Mouse (Mus musculus) MEL (cell line): ENCODE measurements at regions not wholly inside any gene's neighbourhood (a gene's known extent, or its start where the extent isn't known, plus 50 kb on each side); places are given as distances from the start of the nearest gene placed in this dataset.

Experiments
- DNase-seq: peaks from one replicate; pipeline ENCODE4 v3.0.0; 2011; ENCODE audit warnings: low read depth, low spot score
- H3K27ac ChIP-seq: 2 replicates; pipeline ENCODE4 v1.5.1; 2012; ENCODE audit warnings: low read depth, mild to moderate bottlenecking, control low read depth, low read length, moderate library complexity; ENCODE audit not compliant: control insufficient read depth
- H3K27me3 ChIP-seq, 2 experiments: fragments of 150-350 bp in 1 of 2; sonication (generic) in 1 of 2; 2 replicates each; pipeline ENCODE4 v1.6.1; 2012; ENCODE audit warnings: low read length in 2 of 2, mild to moderate bottlenecking in 2 of 2, improper control_type of control experiment in 1 of 2, moderate library complexity in 1 of 2; ENCODE audit not compliant: insufficient read depth in 2 of 2, control insufficient read depth in 1 of 2
- H3K36me3 ChIP-seq, 2 experiments: 2 replicates each; pipeline ENCODE4 v1.6.1; 2012 to 2014; ENCODE audit warnings: low read length in 2 of 2, improper control_type of control experiment in 1 of 2, inconsistent platforms in 1 of 2, mild to moderate bottlenecking in 1 of 2; ENCODE audit not compliant: insufficient read depth in 2 of 2, control insufficient read depth in 1 of 2
- H3K4me1 ChIP-seq, 2 experiments: fragments of 150-350 bp in 1 of 2; sonication (generic) in 1 of 2; 2 replicates each; pipeline ENCODE4 v1.6.1; 2012; ENCODE audit warnings: low read length in 2 of 2, improper control_type of control experiment in 1 of 2, mild to moderate bottlenecking in 1 of 2; ENCODE audit not compliant: insufficient read depth in 2 of 2, control insufficient read depth in 1 of 2
- H3K4me3 ChIP-seq, 2 experiments: fragments of 150-350 bp in 1 of 2; sonication (generic) in 1 of 2; 2 replicates each; pipeline ENCODE4 v1.5.1; 2012; ENCODE audit warnings: low read depth in 2 of 2, low read length in 2 of 2, mild to moderate bottlenecking in 2 of 2, moderate library complexity in 2 of 2, control low read depth in 1 of 2, improper control_type of control experiment in 1 of 2; ENCODE audit not compliant: control insufficient read depth in 1 of 2, insufficient read depth in 1 of 2
- H3K79me2 ChIP-seq: 2 replicates; pipeline ENCODE4 v1.6.1; 2012; ENCODE audit warnings: mild to moderate bottlenecking, low read length, moderate library complexity; ENCODE audit not compliant: control insufficient read depth, poor library complexity, insufficient read depth
- H3K9ac ChIP-seq: 2 replicates; pipeline ENCODE4 v1.6.1; 2012; ENCODE audit warnings: low read depth, mild to moderate bottlenecking, control low read depth, low read length, moderate library complexity; ENCODE audit not compliant: control insufficient read depth, poor library complexity, severe bottlenecking
- H3K9me3 ChIP-seq: fragments of 150-350 bp; sonication (generic); replicated peaks from 2 replicates; pipeline ENCODE4 v1.6.1; 2012; ENCODE audit warnings: mild to moderate bottlenecking, low read length, improper control_type of control experiment, moderate library complexity; ENCODE audit not compliant: insufficient read depth
- CTCF ChIP-seq, 3 experiments: IDR thresholded peaks in 2 of 3; conservative IDR thresholded peaks in 1 of 3; 2 replicates each; pipeline ENCODE4 v1.5.1; 2011 to 2012; ENCODE audit warnings: low read length in 3 of 3, low read depth in 2 of 3, mild to moderate bottlenecking in 2 of 3, improper control_type of control experiment in 1 of 3, inconsistent platforms in 1 of 3, mixed read lengths in 1 of 3, moderate library complexity in 1 of 3; ENCODE audit not compliant: control insufficient read depth in 1 of 3, insufficient read depth in 1 of 3, poor library complexity in 1 of 3, severe bottlenecking in 1 of 3
- MAFK ChIP-seq: IDR thresholded peaks from 2 replicates; pipeline ENCODE4 v1.6.1; 2011; ENCODE audit warnings: low read depth, mild to moderate bottlenecking, low read length, improper control_type of control experiment, borderline replicate concordance
- MXI1 ChIP-seq: IDR thresholded peaks from 2 replicates; pipeline ENCODE4 v1.6.1; 2011; ENCODE audit warnings: mild to moderate bottlenecking, low read depth, low read length, improper control_type of control experiment
- MYB ChIP-seq: IDR thresholded peaks from 2 replicates; pipeline ENCODE4 v1.6.1; 2011; ENCODE audit warnings: mild to moderate bottlenecking, low read depth, low read length, improper control_type of control experiment
- NRF1 ChIP-seq: IDR thresholded peaks from 2 replicates; pipeline ENCODE4 v1.6.1; 2014; ENCODE audit warnings: low read depth, mild to moderate bottlenecking, inconsistent platforms, low read length, improper control_type of control experiment, moderate library complexity; ENCODE audit not compliant: poor library complexity, insufficient read depth, severe bottlenecking
- POLR2AphosphoS2 ChIP-seq: IDR thresholded peaks from 2 replicates; pipeline ENCODE4 v1.6.1; 2011; ENCODE audit warnings: low read length, improper control_type of control experiment
- RAD21 ChIP-seq: IDR thresholded peaks from 2 replicates; pipeline ENCODE4 v1.6.1; 2011; ENCODE audit warnings: mild to moderate bottlenecking, low read depth, low read length, improper control_type of control experiment
- RCOR1 ChIP-seq: IDR thresholded peaks from 2 replicates; pipeline ENCODE4 v1.6.1; 2012; ENCODE audit warnings: low read depth, mild to moderate bottlenecking, inconsistent platforms, low read length, improper control_type of control experiment
- SMC3 ChIP-seq: IDR thresholded peaks from 2 replicates; pipeline ENCODE4 v1.6.1; 2011; ENCODE audit warnings: low read depth, low read length, improper control_type of control experiment
- TAL1 ChIP-seq: IDR thresholded peaks from 2 replicates; pipeline ENCODE4 v1.6.1; 2012; ENCODE audit warnings: mild to moderate bottlenecking, inconsistent platforms, low read length, moderate library complexity, mixed read lengths
- TBP ChIP-seq: IDR thresholded peaks from 2 replicates; pipeline ENCODE4 v1.8.0; 2011; ENCODE audit warnings: low read depth, low read length, improper control_type of control experiment
- ZC3H11A ChIP-seq: IDR thresholded peaks from 2 replicates; pipeline ENCODE4 v1.6.1; 2012; ENCODE audit warnings: low read depth, mild to moderate bottlenecking, inconsistent platforms, low read length, improper control_type of control experiment
- ZMIZ1 ChIP-seq: IDR thresholded peaks from 2 replicates; pipeline ENCODE4 v1.6.1; 2012; ENCODE audit warnings: low read depth, mild to moderate bottlenecking, inconsistent platforms, low read length, improper control_type of control experiment, moderate library complexity

DNA sequence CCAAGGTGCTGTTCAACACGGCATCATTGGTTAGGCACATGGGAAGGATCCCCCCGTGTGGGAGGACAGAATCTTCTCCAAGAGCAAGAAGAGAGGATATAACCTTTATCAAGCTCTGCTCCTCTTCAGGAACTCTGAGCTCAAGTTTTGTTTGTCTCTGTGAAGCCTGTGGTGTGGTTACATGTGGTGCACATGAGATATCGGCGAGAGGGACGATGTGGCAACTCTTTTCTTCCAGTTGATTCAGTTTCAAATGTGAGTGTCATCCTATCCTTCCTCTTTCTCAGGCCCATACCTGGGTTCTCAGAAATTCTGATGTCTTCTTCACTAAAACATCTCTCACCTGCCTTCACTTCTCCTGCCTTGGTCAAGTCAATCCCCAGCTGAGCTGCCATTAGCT lies 145.3 kb upstream of the Gm9833 start:
- Histone ChIP-seq H3K79me2 (no peaks in the 10 kb centered on the region), H3K9ac (no peak overlapping the region), H3K4me1 (no peaks in the 10 kb centered on the region), H3K27ac (no peak overlapping the region), H3K27me3 (no peaks in the 10 kb centered on the region), H3K36me3 (no peaks in the 10 kb centered on the region), H3K4me3 (no peak overlapping the region), H3K9me3 (no peaks in the 10 kb centered on the region)
- no peak for DNase-seq
- TF ChIP-seq POLR2AphosphoS2 (no peak), MXI1 (no peak), MYB (no peak), MAFK (no peak), ZMIZ1 (no peak), NRF1 (no peak), TBP (no peak)

DNA sequence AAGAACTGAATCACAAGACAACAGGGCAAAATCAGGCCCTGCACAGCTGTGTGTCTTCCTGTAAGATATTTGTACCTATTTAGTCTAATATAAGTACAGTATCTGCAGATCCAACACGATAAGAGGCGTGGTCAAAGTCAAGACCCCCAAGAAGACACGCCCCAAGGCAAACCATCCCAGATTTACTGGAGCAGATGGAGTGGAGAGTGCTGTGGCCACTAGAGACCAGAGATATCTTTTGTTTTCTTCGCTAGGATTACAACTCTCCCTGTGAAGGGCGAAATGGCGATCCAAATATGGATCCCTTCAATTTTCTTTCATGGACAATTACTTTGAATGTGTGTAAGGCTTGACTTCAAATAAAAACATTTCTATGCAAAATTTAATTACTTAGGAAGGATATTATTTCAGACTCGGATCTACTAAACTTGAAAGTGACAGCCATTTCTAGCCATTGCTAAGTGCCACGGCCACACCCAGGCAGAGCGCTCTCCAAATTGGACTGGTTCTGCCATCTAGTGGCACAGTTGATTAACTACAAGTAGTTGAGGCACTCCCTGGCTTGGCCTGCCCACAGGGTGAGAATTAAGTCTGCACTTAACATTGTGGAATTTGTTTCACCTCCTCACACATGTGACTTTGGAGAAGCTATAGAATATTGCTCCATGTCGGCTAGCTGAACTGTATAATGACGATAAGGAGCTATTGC lies 140.4 kb upstream of the Gm9833 start:
- no peak overlapping the region for H3K9ac ChIP-seq
- H3K4me1 ChIP-seq, result no peaks in the 10 kb centered on the region
- H3K4me3 ChIP-seq, result no peak overlapping the region
- H3K9me3 ChIP-seq, result no peaks in the 10 kb centered on the region
- H3K27me3 ChIP-seq, result no peaks in the 10 kb centered on the region
- H3K36me3 ChIP-seq, result no peaks in the 10 kb centered on the region
- H3K27ac ChIP-seq, result no peak overlapping the region
- TF ChIP-seq TBP (no peak), CTCF (IDR thresholded peaks at IDR 0.05 in 2 of 3, conservative IDR thresholded peaks at IDR 0.05 in 1 of 3; ENCODE audit: control insufficient read depth in 1 of 3, insufficient read depth in 1 of 3, low read depth in 2 of 3, low read length in 3 of 3, poor library complexity in 1 of 3, severe bottlenecking in 1 of 3) (peak; percentile 51 to 64 (median 59)), RAD21 (peak; percentile 60), SMC3 (peak; percentile 47), ZC3H11A (peak; percentile 28; the same call in 1 of the 2 replicates), RCOR1 (no peak)
- H3K79me2 ChIP-seq, result no peaks in the 10 kb centered on the region
- peak; percentile 33 for DNase-seq

DNA sequence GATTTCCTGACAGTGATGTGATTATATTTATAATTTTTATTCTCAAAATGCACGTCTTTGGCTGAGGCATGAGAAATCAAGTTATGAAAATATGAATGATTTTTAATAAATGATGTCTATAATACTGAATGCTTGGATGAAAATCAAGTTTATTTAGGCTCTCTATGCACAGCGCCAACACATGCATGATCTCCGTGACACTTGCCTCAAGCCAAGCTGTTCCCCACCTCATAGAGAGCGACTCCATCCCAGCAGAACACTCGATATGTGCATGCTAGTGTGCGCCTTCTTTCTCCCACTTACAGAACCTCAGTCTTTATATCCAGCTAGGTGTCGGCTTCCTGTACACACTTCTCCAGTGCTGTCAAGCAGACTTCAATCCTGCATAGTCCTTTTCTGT lies 139.8 kb upstream of the Gm9833 start:
- no peaks in the 10 kb centered on the region for H3K79me2 ChIP-seq
- TF ChIP-seq MYB (no peak), TAL1 (no peak)
- H3K27me3 ChIP-seq, result no peaks in the 10 kb centered on the region
- H3K36me3 ChIP-seq, result no peaks in the 10 kb centered on the region
- no peak overlapping the region for H3K4me3 ChIP-seq
- H3K9me3 ChIP-seq, result no peaks in the 10 kb centered on the region
- H3K4me1 ChIP-seq, result no peaks in the 10 kb centered on the region
- no peak overlapping the region for H3K27ac ChIP-seq
- H3K9ac ChIP-seq, result no peak overlapping the region
- DNase-seq, result no peak
